Comparison of ENCODE assay signal across 15 mouse cellular contexts in genomic region chr7:123753252-123753651, GRCm38 (mm10).
DNase-seq lines count a peak whose midpoint lies in the region.
"Had no signal": no experiment of that assay in that cellular context is flagged by ENCODE, and none has a peak within 500 bp of the region (broad histone marks: within the 10 kb centered on the region; RNA-seq: fewer than 3 reads in every experiment).

No protein-coding gene starts in this region.

- peak; percentile 55 for DNase-seq in heart, adult 11 months
- no peak for DNase-seq in heart, postnatal 25 days (ENCODE audit: low spot score)
- DNase-seq in right cerebral cortex, adult 2 months (ENCODE audit: low spot score in 2 of 2) = peak; percentile 26 to 32
- DNase-seq in right cerebral cortex, postnatal 25 days = no peak
- peak; percentile 26 to 46 for DNase-seq in left cerebral cortex, postnatal 14 days (ENCODE audit: low spot score in 2 of 2)
- no peak for DNase-seq in cerebellum, adult 18-20 months
- DNase-seq in adrenal gland, adult 18-20 months (ENCODE audit: low spot score in 2 of 2) = no peak
- DNase-seq: adrenal gland, postnatal 25 days; cerebellum, adult 2 months; cerebellum, postnatal 14 days; gastrocnemius, postnatal 10 days; heart, postnatal 14 days; kidney, adult 8-10 months; kidney, postnatal 4 days; thymus, postnatal 4 days had no signal

- intact Hi-C loops in heart, postnatal 25 days (cut with DNase I) = no loop called here
- intact Hi-C loops in left cerebral cortex, postnatal 14 days (cut with DNase I) = no loop called here

Comparison
In these comparisons a context has a peak if more than half of its experiments do, and no peak if none do; other contexts are left out.
1. DNase-seq: peak in heart, adult 11 months (single experiment), right cerebral cortex, adult 2 months (2 of 2) and left cerebral cortex, postnatal 14 days (2 of 2); none in heart, postnatal 25 days (single experiment), right cerebral cortex, postnatal 25 days (single experiment), cerebellum, adult 18-20 months (0 of 2) and adrenal gland, adult 18-20 months (0 of 2).